Mouse (Mus musculus) CD8-positive naive resting alpha-beta T cell, adult 2 months (primary cell): ENCODE results near the gene Sbp.

Source experiments
- DNase-seq, 2 experiments: peaks; one replicate each; pipeline ENCODE4 v3.0.0; 2022; ENCODE audit warnings: low read depth in 2 of 2, low spot score in 2 of 2

Sbp gene

GRCm38 (mm10) chr17:23989802-23990201 lies 48.3 kb downstream of the Sbp start:
- DNase-seq = no peak

DNA sequence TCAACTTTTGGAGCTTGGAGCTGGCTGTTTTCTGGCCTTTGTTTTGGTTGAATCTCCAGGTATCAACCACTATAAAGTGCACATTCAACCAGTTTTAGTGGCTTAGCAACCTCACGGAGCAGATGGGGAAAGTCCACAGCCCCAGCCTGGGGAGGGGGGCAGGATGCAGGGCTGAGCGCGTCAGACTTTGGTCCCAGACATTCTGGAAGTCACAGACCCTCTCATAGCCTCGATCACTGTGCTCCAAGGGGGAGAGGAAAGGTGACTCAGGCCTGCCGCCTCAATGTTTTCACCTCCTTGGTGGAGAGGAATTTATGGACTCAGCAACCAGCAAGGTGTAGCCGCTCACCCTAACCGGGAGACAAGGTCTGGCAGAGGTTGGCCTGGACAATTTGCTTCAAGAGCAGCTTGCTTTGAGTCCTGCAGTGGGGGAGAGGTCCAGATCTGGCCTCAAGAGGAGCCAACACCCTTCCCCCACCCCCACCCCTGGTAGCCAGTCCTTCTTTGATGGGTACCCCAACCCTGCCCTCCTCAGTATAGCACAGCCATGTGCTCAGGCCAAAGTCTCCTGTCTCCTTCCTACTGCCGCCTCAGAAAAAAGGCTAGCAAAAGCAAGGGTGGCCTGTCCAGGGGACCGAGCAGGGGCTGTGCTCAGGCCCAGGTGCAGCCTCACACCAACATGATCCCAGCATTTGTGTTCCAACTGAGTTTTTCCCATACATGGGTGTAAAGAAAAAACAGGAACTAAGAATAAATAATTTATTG lies 51.5 kb downstream of the Sbp start:
- DNase-seq = no peak

GRCm38 (mm10) chr17:23993559-23994428 lies 52.3 kb downstream of the Sbp start:
- peak; percentile 88 to 94 for DNase-seq

GRCm38 (mm10) chr17:23994667-23995066 lies 53.2 kb downstream of the Sbp start:
- DNase-seq = no peak
